Mouse (Mus musculus) spleen, postnatal 0 days (tissue): ENCODE results near the gene Ttc39b. TPM values are rescaled to one million over a fixed set of nuclear protein-coding genes. Genes with fewer than 3 reads are reported as not detected.

Source experiments
- polyA plus RNA-seq: library from polyadenylated mRNA; unstranded; fragments of >200 nt; fragmentation: Nextera tagmentation; extraction: Ambion mirVana; gene quantifications from 2 replicates; pipeline ENCODE4 v1.2.1, GENCODE M21; 2015

Gene Ttc39b
- 5.8 and 5.9 TPM in 2 replicates for polyA plus RNA-seq

DNA sequence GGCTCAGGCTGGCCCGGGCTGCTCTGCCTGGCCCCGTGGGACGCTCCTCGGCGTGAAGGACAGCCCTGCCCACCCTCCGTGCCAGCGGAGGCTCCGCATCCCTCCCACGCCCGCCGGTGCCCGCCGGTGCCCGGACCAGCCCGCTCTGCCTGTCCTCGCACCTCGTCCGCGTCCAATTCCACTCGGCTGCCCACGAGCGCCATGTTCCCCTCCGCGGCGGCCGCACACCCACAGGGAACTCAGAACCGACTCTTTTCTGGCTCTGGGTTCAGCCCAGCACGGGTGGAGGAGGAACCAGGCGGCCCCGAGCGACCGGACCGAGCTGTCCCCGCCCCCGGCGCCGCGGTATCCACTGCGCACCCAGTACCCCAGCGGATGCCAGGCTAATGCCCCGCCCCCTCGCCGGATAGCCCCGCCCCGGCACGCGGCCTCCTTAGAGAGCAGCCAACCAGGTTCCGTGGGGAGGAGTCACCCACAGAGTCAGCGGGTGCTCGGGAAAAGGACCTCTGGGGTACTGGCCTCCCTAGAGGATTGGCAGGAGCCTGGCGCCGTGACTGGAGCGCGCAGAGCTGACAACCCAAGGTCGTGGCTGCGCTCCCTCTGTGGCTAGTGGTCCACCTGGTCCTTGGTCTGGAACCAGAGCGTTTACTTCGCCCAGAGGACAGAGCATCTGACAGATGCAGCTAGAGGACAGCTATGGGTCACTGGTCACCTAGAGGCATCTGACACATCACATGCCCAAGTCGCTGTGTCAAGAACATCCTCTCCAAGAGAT is at the start of gene Ttc39b:
Gene Ttc39b, minus strand, starts transcription at position 346 of the 775 bp plus-strand sequence.

Other genes with a start within 250 kb of the Ttc39b start
- gene Snapc3, start 93.5 kb upstream of the Ttc39b start, polyA plus RNA-seq = 16.9 and 18.2 TPM in 2 replicates
- 73.1 and 80.1 TPM in 2 replicates for gene Psip1, start 162.2 kb upstream of the Ttc39b start, polyA plus RNA-seq
- 2.9 and 3.1 TPM in 2 replicates for gene Ccdc171, start 201.3 kb upstream of the Ttc39b start, polyA plus RNA-seq